Mouse (Mus musculus): ENCODE data around the gene Sipa1l2. TPM values are rescaled to one million over a fixed set of nuclear protein-coding genes. Genes with fewer than 3 reads are reported as not detected.

The Sipa1l2 gene
- polyA plus RNA-seq, 1 experiment from 2014 or later: 25.1 TPM

- Histone ChIP-seq H3K36me3 (ENCODE audit: control insufficient read depth, insufficient read depth, low read length) (peaks cover 27% of the 10 kb centered on the region), H3K4me2 (ENCODE audit: low read length) (no peak overlapping the region), H3K27me3 (ENCODE audit: control insufficient read depth, insufficient read depth, low read length) (no peaks in the 10 kb centered on the region), H3K4me1 (ENCODE audit: control insufficient read depth, insufficient read depth, low read length) (0 out of 2 replicates have a peak, but pooled peaks cover 5% of the 10 kb centered on the region), H3K9me3 (ENCODE audit: control insufficient read depth, low read length) (no peaks in the 10 kb centered on the region), H3K9ac (replicated peaks; ENCODE audit: low read length) (no peak overlapping the region), H3K27ac (replicated peaks; ENCODE audit: low read depth, low read length) (no peak overlapping the region), H3K4me3 (replicated peaks; ENCODE audit: low read depth, low read length) (no peak overlapping the region)
- ATAC-seq (ENCODE audit: low FRiP score, low TSS enrichment) (no peak), DNase-seq (no peak)
- 82% methylated on average over 3 of the region's 3 CpGs for WGBS
Measured at GRCm38 (mm10) chr8:125431321-125431720, 138.3 kb downstream of the Sipa1l2 start.

- Histone ChIP-seq H3K4me1 (ENCODE audit: control insufficient read depth, insufficient read depth, low read length) (0 out of 2 replicates have a peak, but pooled peaks cover 5% of the 10 kb centered on the region), H3K9me3 (ENCODE audit: control insufficient read depth, low read length) (no peaks in the 10 kb centered on the region), H3K4me3 (replicated peaks; ENCODE audit: low read depth, low read length) (no peak overlapping the region), H3K9ac (replicated peaks; ENCODE audit: low read length) (no peak overlapping the region), H3K27ac (replicated peaks; ENCODE audit: low read depth, low read length) (no peak overlapping the region), H3K4me2 (ENCODE audit: low read length) (no peak overlapping the region), H3K27me3 (ENCODE audit: control insufficient read depth, insufficient read depth, low read length) (no peaks in the 10 kb centered on the region), H3K36me3 (ENCODE audit: control insufficient read depth, insufficient read depth, low read length) (peaks cover 27% of the 10 kb centered on the region)
- WGBS: 95% methylated on average over 5 of the region's 5 CpGs
- ATAC-seq (ENCODE audit: low FRiP score, low TSS enrichment) (no peak), DNase-seq (no peak)
Measured at GRCm38 (mm10) chr8:125430796-125431195, 138.8 kb downstream of the Sipa1l2 start.

- peak; percentile 54 for DNase-seq
Measured at GRCm38 (mm10) chr8:125428979-125429690, 140.5 kb downstream of the Sipa1l2 start.

GRCm38 (mm10) chr8:125423861-125424260, 145.7 kb downstream of the Sipa1l2 start:
- Histone ChIP-seq H3K9ac (replicated peaks; ENCODE audit: low read length) (0 out of 2 replicates have a peak overlapping the region, but pooled peaks have one; percentile 12), H3K27ac (replicated peaks; ENCODE audit: low read depth, low read length) (no peak overlapping the region; the same call in 1 of the 2 replicates), H3K4me2 (ENCODE audit: low read length) (no peak overlapping the region), H3K4me1 (ENCODE audit: control insufficient read depth, insufficient read depth, low read length) (0 out of 2 replicates have a peak, but pooled peaks cover 15% of the 10 kb centered on the region), H3K36me3 (ENCODE audit: control insufficient read depth, insufficient read depth, low read length) (peaks cover 33% of the 10 kb centered on the region), H3K27me3 (ENCODE audit: control insufficient read depth, insufficient read depth, low read length) (no peaks in the 10 kb centered on the region; the same call in 1 of the 2 replicates), H3K9me3 (ENCODE audit: control insufficient read depth, low read length) (no peaks in the 10 kb centered on the region), H3K4me3 (replicated peaks; ENCODE audit: low read depth, low read length) (no peak overlapping the region)
- ATAC-seq (ENCODE audit: low FRiP score, low TSS enrichment) (0 out of 2 replicates have a peak, but pooled peaks have one; percentile 40), DNase-seq (peak; percentile 36)
- WGBS: 39% methylated on average over 10 of the region's 10 CpGs

More at GRCm38 (mm10) chr8:125428979-125429690, 140.5 kb downstream of the Sipa1l2 start:
- Histone ChIP-seq H3K9me3 (ENCODE audit: control insufficient read depth, low read length) (no peaks in the 10 kb centered on the region), H3K27ac (replicated peaks; ENCODE audit: low read depth, low read length) (no peak overlapping the region; the same call in 1 of the 2 replicates), H3K4me2 (ENCODE audit: low read length) (no peak overlapping the region), H3K4me1 (ENCODE audit: control insufficient read depth, insufficient read depth, low read length) (0 out of 2 replicates have a peak, but pooled peaks cover 9% of the 10 kb centered on the region), H3K9ac (replicated peaks; ENCODE audit: low read length) (no peak overlapping the region), H3K36me3 (ENCODE audit: control insufficient read depth, insufficient read depth, low read length) (peaks cover 24% of the 10 kb centered on the region), H3K27me3 (ENCODE audit: control insufficient read depth, insufficient read depth, low read length) (no peaks in the 10 kb centered on the region; the same call in 1 of the 2 replicates), H3K4me3 (replicated peaks; ENCODE audit: low read depth, low read length) (no peak overlapping the region)
- 10% methylated on average over 8 of the region's 8 CpGs for WGBS
- peak; percentile 72; the same call in 1 of the 2 replicates for ATAC-seq (ENCODE audit: low FRiP score, low TSS enrichment)

- WGBS: 79% methylated on average over 14 of the region's 14 CpGs
- H3K4me3 ChIP-seq (replicated peaks; ENCODE audit: low read depth, low read length): no peak overlapping the region
- H3K9ac ChIP-seq (replicated peaks; ENCODE audit: low read length): no peak overlapping the region
- no peaks in the 10 kb centered on the region for H3K9me3 ChIP-seq (ENCODE audit: control insufficient read depth, low read length)
- H3K4me1 ChIP-seq (ENCODE audit: control insufficient read depth, insufficient read depth, low read length): 0 out of 2 replicates have a peak, but pooled peaks cover 8% of the 10 kb centered on the region
- DNase-seq (no peak), ATAC-seq (ENCODE audit: low FRiP score, low TSS enrichment) (no peak)
- peaks cover 46% of the 10 kb centered on the region for H3K36me3 ChIP-seq (ENCODE audit: control insufficient read depth, insufficient read depth, low read length)
- no peak overlapping the region for H3K4me2 ChIP-seq (ENCODE audit: low read length)
- no peak overlapping the region; the same call in 1 of the 2 replicates for H3K27ac ChIP-seq (replicated peaks; ENCODE audit: low read depth, low read length)
- H3K27me3 ChIP-seq (ENCODE audit: control insufficient read depth, insufficient read depth, low read length): no peaks in the 10 kb centered on the region
Measured at GRCm38 (mm10) chr8:125419202-125419830, 150.3 kb downstream of the Sipa1l2 start.

GRCm38 (mm10) chr8:125416146-125416545, 153.5 kb downstream of the Sipa1l2 start:
- Histone ChIP-seq H3K27ac (replicated peaks; ENCODE audit: low read depth, low read length) (0 out of 2 replicates have a peak overlapping the region, but pooled peaks have one; percentile 8), H3K9me3 (ENCODE audit: control insufficient read depth, low read length) (no peaks in the 10 kb centered on the region), H3K4me1 (ENCODE audit: control insufficient read depth, insufficient read depth, low read length) (peaks cover 9% of the 10 kb centered on the region), H3K4me3 (replicated peaks; ENCODE audit: low read depth, low read length) (no peak overlapping the region), H3K27me3 (ENCODE audit: control insufficient read depth, insufficient read depth, low read length) (no peaks in the 10 kb centered on the region), H3K9ac (replicated peaks; ENCODE audit: low read length) (no peak overlapping the region), H3K4me2 (ENCODE audit: low read length) (no peak overlapping the region), H3K36me3 (ENCODE audit: control insufficient read depth, insufficient read depth, low read length) (peaks cover 30% of the 10 kb centered on the region)
- 85% methylated on average over 6 of the region's 6 CpGs for WGBS
- no peak for DNase-seq
- ATAC-seq (ENCODE audit: low FRiP score, low TSS enrichment): no peak

- no peak overlapping the region for H3K4me3 ChIP-seq (replicated peaks; ENCODE audit: low read depth, low read length)
- 88% methylated on average over 8 of the region's 8 CpGs for WGBS
- H3K27me3 ChIP-seq (ENCODE audit: control insufficient read depth, insufficient read depth, low read length): no peaks in the 10 kb centered on the region
- no peak overlapping the region for H3K9ac ChIP-seq (replicated peaks; ENCODE audit: low read length)
- H3K9me3 ChIP-seq (ENCODE audit: control insufficient read depth, low read length): no peaks in the 10 kb centered on the region
- H3K4me2 ChIP-seq (ENCODE audit: low read length): no peak overlapping the region
- no peak for ATAC-seq (ENCODE audit: low FRiP score, low TSS enrichment)
- peaks cover 9% of the 10 kb centered on the region for H3K4me1 ChIP-seq (ENCODE audit: control insufficient read depth, insufficient read depth, low read length)
- no peak for DNase-seq
- H3K27ac ChIP-seq (replicated peaks; ENCODE audit: low read depth, low read length): no peak overlapping the region
- peaks cover 20% of the 10 kb centered on the region for H3K36me3 ChIP-seq (ENCODE audit: control insufficient read depth, insufficient read depth, low read length)
Measured at GRCm38 (mm10) chr8:125414651-125415050, 155.0 kb downstream of the Sipa1l2 start.

GRCm38 (mm10) chr8:125413001-125413909, 156.4 kb downstream of the Sipa1l2 start:
- ATAC-seq (ENCODE audit: low FRiP score, low TSS enrichment): peak; percentile 64; the same call in 1 of the 2 replicates
- H3K27ac ChIP-seq (replicated peaks; ENCODE audit: low read depth, low read length): 0 out of 2 replicates have a peak overlapping the region, but pooled peaks have one; percentile 27

More at GRCm38 (mm10) chr8:125413001-125413909, 156.4 kb downstream of the Sipa1l2 start:
- peaks cover 8% of the 10 kb centered on the region; the same call in 1 of the 2 replicates for H3K36me3 ChIP-seq (ENCODE audit: control insufficient read depth, insufficient read depth, low read length)
- H3K4me1 ChIP-seq (ENCODE audit: control insufficient read depth, insufficient read depth, low read length): peaks cover 12% of the 10 kb centered on the region
- DNase-seq: peak; percentile 41
- H3K9me3 ChIP-seq (ENCODE audit: control insufficient read depth, low read length): no peaks in the 10 kb centered on the region
- no peak overlapping the region for H3K4me3 ChIP-seq (replicated peaks; ENCODE audit: low read depth, low read length)
- H3K27me3 ChIP-seq (ENCODE audit: control insufficient read depth, insufficient read depth, low read length): no peaks in the 10 kb centered on the region
- H3K9ac ChIP-seq (replicated peaks; ENCODE audit: low read length): no peak overlapping the region
- peak overlapping the region; percentile 23; the same call in 1 of the 2 replicates for H3K4me2 ChIP-seq (ENCODE audit: low read length)
- WGBS: 8% methylated on average over 13 of the region's 13 CpGs
